Mouse (Mus musculus) left cerebral cortex, adult 9 months (tissue): ENCODE measurements at regions not wholly inside any gene's neighbourhood (a gene's known extent, or its start where the extent isn't known, plus 50 kb on each side); places are given as distances from the start of the nearest gene placed in this dataset.
"Not testable (repeated sequence)": the region's sequence is repeated elsewhere in the genome, so short reads cannot be mapped to it uniquely, and the experiment has no call there.

Experiments used
- DNase-seq, 2 experiments: peaks; one replicate each; pipeline ENCODE4 v3.0.0; 2022; ENCODE audit warnings: low spot score in 2 of 2

GRCm38 (mm10) chr8:116045526-116045925 is 337.9 kb upstream of the Maf start:
- no peak for DNase-seq

GRCm38 (mm10) chr8:116043381-116043780 is 335.8 kb upstream of the Maf start:
- DNase-seq = no peak

- no peak for DNase-seq
Measured at GRCm38 (mm10) chr8:116030966-116031365, 323.4 kb upstream of the Maf start.

GRCm38 (mm10) chr8:116025321-116025720 is 317.7 kb upstream of the Maf start:
- no peak for DNase-seq

- DNase-seq = no peak
Measured at GRCm38 (mm10) chr8:116024811-116025210, 317.2 kb upstream of the Maf start.

GRCm38 (mm10) chr8:116021691-116022090 is 314.1 kb upstream of the Maf start:
- no peak for DNase-seq

- DNase-seq = no peak
Measured at GRCm38 (mm10) chr8:115995320-115995719, 287.7 kb upstream of the Maf start.

- no peak for DNase-seq
Measured at GRCm38 (mm10) chr8:115991989-115992388, 284.4 kb upstream of the Maf start.

- DNase-seq = no peak
Measured at GRCm38 (mm10) chr8:115983397-115983796, 275.8 kb upstream of the Maf start.

- DNase-seq = no peak
Measured at GRCm38 (mm10) chr8:115982326-115982725, 274.7 kb upstream of the Maf start.

- DNase-seq = no peak
Measured at GRCm38 (mm10) chr8:115981426-115981825, 273.8 kb upstream of the Maf start.

GRCm38 (mm10) chr8:115980616-115981015 is 273.0 kb upstream of the Maf start:
- DNase-seq = no peak

GRCm38 (mm10) chr8:115977152-115977551 is 269.6 kb upstream of the Maf start:
- DNase-seq = no peak

- DNase-seq = no peak
Measured at GRCm38 (mm10) chr8:115974706-115975105, 267.1 kb upstream of the Maf start.

GRCm38 (mm10) chr8:115971351-115971750 is 263.8 kb upstream of the Maf start:
- not testable (repeated sequence) for DNase-seq

- DNase-seq = no peak
Measured at GRCm38 (mm10) chr8:115968121-115968520, 260.5 kb upstream of the Maf start.

- DNase-seq = no peak
Measured at GRCm38 (mm10) chr8:115965981-115966380, 258.4 kb upstream of the Maf start.

GRCm38 (mm10) chr8:115955371-115955770 is 247.8 kb upstream of the Maf start:
- no peak for DNase-seq

GRCm38 (mm10) chr8:115953783-115954470 is 246.3 kb upstream of the Maf start:
- no peak for DNase-seq

GRCm38 (mm10) chr8:115952496-115952895 is 244.9 kb upstream of the Maf start:
- no peak for DNase-seq

- no peak for DNase-seq
Measured at GRCm38 (mm10) chr8:115948916-115949315, 241.3 kb upstream of the Maf start.

- DNase-seq = no peak
Measured at GRCm38 (mm10) chr8:115948036-115948435, 240.4 kb upstream of the Maf start.

- peak in 1 of 2 experiments; percentile 5 for DNase-seq
Measured at GRCm38 (mm10) chr8:115942731-115943509, 235.3 kb upstream of the Maf start.
